ENCODE assay signal across 8 mouse cellular contexts in the genomic region with DNA sequence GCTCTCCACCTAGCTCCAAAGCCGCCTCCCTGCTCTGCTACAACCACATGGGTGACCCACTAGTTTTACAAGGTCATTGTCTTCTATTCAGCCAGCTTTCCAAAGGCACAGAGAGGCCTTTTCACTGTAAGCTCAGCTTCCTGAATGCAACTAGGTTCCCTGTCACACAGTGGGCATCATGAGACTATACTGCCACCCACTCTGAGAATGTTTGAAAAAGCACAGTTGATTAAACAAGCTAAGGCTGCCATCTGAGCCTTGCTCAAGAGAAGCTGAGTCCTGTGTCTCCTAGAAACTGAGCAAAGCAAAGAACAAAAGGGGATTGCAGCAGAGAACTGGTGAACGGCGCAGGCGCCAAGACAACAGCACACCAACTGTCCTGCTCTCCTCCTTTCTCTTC. TPM values are rescaled to one million over a fixed set of nuclear protein-coding genes. Genes with fewer than 3 reads are reported as not detected.
A peak's percentile ranks its signal among the peaks of the same experiment; 100 is the strongest.
DNase-seq lines count a peak whose midpoint lies in the region; ATAC-seq and TF ChIP-seq lines count a peak whose summit lies in the region.
"Not testable (repeated sequence)": the region's sequence is repeated elsewhere in the genome, so short reads cannot be mapped to it uniquely, and the experiment has no call there.

No protein-coding gene starts in this region.

- H3K9me3 ChIP-seq in forebrain, embryonic 15.5 days; midbrain, postnatal 0 days (ENCODE audit: low read length): not testable (repeated sequence)

- H3K36me3 ChIP-seq in forebrain, embryonic 15.5 days; midbrain, postnatal 0 days (ENCODE audit: insufficient read depth, low read length): not testable (repeated sequence)

- not testable (repeated sequence) for H3K9ac ChIP-seq in forebrain, embryonic 15.5 days (replicated peaks); midbrain, postnatal 0 days (replicated peaks; ENCODE audit: low read length, poor library complexity, severe bottlenecking)

- not testable (repeated sequence) for H3K27me3 ChIP-seq in forebrain, embryonic 15.5 days; midbrain, postnatal 0 days (ENCODE audit: insufficient read depth, low read length)

- H3K4me2 ChIP-seq in forebrain, embryonic 15.5 days (replicated peaks); midbrain, postnatal 0 days (ENCODE audit: low read depth, low read length, poor library complexity, severe bottlenecking): not testable (repeated sequence)

- peak; percentile 71 for DNase-seq in brain, adult 2 months (ENCODE audit: low read depth, low spot score)
- DNase-seq in layer of hippocampus, adult 11-12 months (ENCODE audit: low spot score), result peak; percentile 67
- peak; percentile 43 to 69 for DNase-seq in left cerebral cortex, adult 18-20 months (ENCODE audit: low spot score in 2 of 2)
- DNase-seq in midbrain, postnatal 0 days (ENCODE audit: low spot score), result peak; percentile 28
- DNase-seq in right cerebral cortex, postnatal 14 days, result peak; percentile 29

- not testable (repeated sequence) for TF ChIP-seq CTCF in midbrain, postnatal 0 days (IDR thresholded peaks at IDR 0.05)

- H3K27ac ChIP-seq in forebrain, embryonic 15.5 days (replicated peaks), result peak overlapping the region; percentile 70
- peak overlapping the region; percentile 70 for H3K27ac ChIP-seq in midbrain, postnatal 0 days (ENCODE audit: low read depth, low read length)

- not testable (repeated sequence) for H3K4me3 ChIP-seq in forebrain, embryonic 15.5 days; midbrain, postnatal 0 days (ENCODE audit: low read depth, low read length)

- 42% methylated on average over 4 of the region's 4 CpGs for WGBS in forebrain, embryonic 15.5 days
- 51% methylated on average over 4 of the region's 4 CpGs for WGBS in midbrain, postnatal 0 days

- H3K4me1 ChIP-seq in forebrain, embryonic 15.5 days, result peaks cover 21% of the 10 kb centered on the region
- H3K4me1 ChIP-seq in midbrain, postnatal 0 days (ENCODE audit: insufficient read depth, low read length), result not testable (repeated sequence)

- ATAC-seq in forebrain, embryonic 15.5 days (replicated peaks), result peak; percentile 59
- ATAC-seq in hematopoietic stem cell, adult 5-6 weeks (replicated peaks in 1 of 2; ENCODE audit: insufficient read depth in 1 of 2, low FRiP score in 2 of 2, low TSS enrichment in 1 of 2, low read depth in 1 of 2, poor library complexity in 2 of 2, severe bottlenecking in 2 of 2), result peak; percentile 9 to 13; a peak in 2 of 4 replicates
- ATAC-seq in megakaryocyte, adult 5-6 weeks (ENCODE audit: poor library complexity, severe bottlenecking), result peak; percentile 36
- ATAC-seq in midbrain, postnatal 0 days (ENCODE audit: low FRiP score), result peak; percentile 57

RNA-seq across cellular contexts. Expression of a gene that starts 44.1 kb away (rescaled TPM):
- 95.0 and 98.8 TPM in 2 replicates for polyA plus RNA-seq in forebrain, embryonic 15.5 days (2015; fragmentation: Nextera tagmentation; extraction: Ambion mirVana)
- total RNA-seq in hematopoietic stem cell, adult 5-6 weeks (2017), result 19.7 and 35.3 TPM in 2 replicates
- 10 to 100 TPM; 61.4 to 65.8 TPM for total RNA-seq in left cerebral cortex, adult 18-20 months (2021)
- total RNA-seq in megakaryocyte, adult 5-6 weeks (2015), result 51.6 and 52.1 TPM in 2 replicates
- total RNA-seq in megakaryocyte, adult 5-6 weeks (2017), result 69.5 and 81.6 TPM in 2 replicates
- 94.5 and 95.7 TPM in 2 replicates for total RNA-seq in midbrain, postnatal 0 days (2014; rRNA removed)
- polyA plus RNA-seq in midbrain, postnatal 0 days (2015; fragmentation: Nextera tagmentation; extraction: Ambion mirVana), result 89.0 and 98.1 TPM in 2 replicates
